Mouse (Mus musculus) embryonic fibroblast, embryonic 13.5 days (primary cell): ENCODE results near the gene Agpat1. TPM values are rescaled to one million over a fixed set of nuclear protein-coding genes. Genes with fewer than 3 reads are reported as not detected.

ENCODE experiments used
- H3K27ac ChIP-seq: 2 replicates; pipeline ENCODE4 v1.5.1; 2012; ENCODE audit warnings: low read length, control low read depth, inconsistent platforms; ENCODE audit not compliant: insufficient read depth
- H3K4me1 ChIP-seq: 2 replicates; pipeline ENCODE4 v1.6.1; 2011; ENCODE audit warnings: low read length; ENCODE audit not compliant: control insufficient read depth, insufficient read depth
- H3K4me3 ChIP-seq: 2 replicates; pipeline ENCODE4 v1.5.1; 2011; ENCODE audit warnings: mild to moderate bottlenecking, control low read depth, low read length; ENCODE audit not compliant: insufficient read depth
- CTCF ChIP-seq: IDR thresholded peaks from 2 replicates; pipeline ENCODE4 v1.5.1; 2011; ENCODE audit warnings: mild to moderate bottlenecking, control low read depth, low read length, moderate library complexity, borderline replicate concordance; ENCODE audit not compliant: insufficient read depth
- POLR2A ChIP-seq: IDR thresholded peaks from 2 replicates; pipeline ENCODE4 v1.6.1; 2011; ENCODE audit warnings: low read depth, mild to moderate bottlenecking, control low read depth, low read length, moderate library complexity
- polyA plus RNA-seq: library from polyadenylated mRNA; stranded (reverse); fragments of >200 nt; gene quantifications from 2 replicates; pipeline ENCODE4 v1.2.4, GENCODE M21; 2011; ENCODE audit warnings: low read depth; ENCODE audit not compliant: missing spikeins, insufficient read length

Agpat1 gene
- polyA plus RNA-seq, 1 experiment: 97.5 TPM

DNA sequence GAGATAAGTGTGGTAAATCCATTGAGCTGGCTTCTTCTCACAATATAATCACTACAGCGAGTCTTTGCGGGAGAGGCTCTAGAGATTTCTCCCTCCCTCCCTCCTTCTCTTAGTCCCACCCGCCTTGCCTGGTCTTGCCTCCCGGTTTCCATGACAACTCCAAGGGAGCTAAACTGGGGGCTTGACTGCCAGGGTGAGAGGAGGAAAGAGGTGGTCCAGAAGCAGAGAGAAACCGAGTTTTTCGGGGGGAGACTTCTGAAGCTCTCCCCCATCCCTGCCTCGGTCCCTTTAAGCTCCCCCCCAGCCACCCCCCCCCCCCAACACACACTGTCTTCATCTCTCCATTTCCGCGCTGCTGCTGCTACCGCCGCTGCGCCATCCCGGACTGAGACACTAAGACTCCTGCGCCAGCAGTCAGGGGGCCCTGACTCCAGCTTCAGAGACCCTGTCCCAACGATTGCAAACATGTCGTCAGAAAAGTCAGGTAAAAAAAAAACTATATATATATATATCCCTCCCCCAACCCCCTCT is 25.2 kb downstream of the Agpat1 start, which contains the start of gene Prrt1:
TSS of gene Prrt1 (plus strand) at position 313 of the 531 bp plus-strand sequence.
- TF ChIP-seq POLR2A (no peak), CTCF (no peak)
- Histone ChIP-seq H3K4me3 (peak within 1 kb of the TSS; percentile 45; the same call in 1 of the 2 replicates), H3K4me1 (peaks cover 9% of the 10 kb centered on the region; the same call in 1 of the 2 replicates), H3K27ac (no peak within 1 kb of the TSS)

- Histone ChIP-seq H3K4me3 (no peak overlapping the region), H3K4me1 (peaks cover 9% of the 10 kb centered on the region; the same call in 1 of the 2 replicates), H3K27ac (no peak overlapping the region)
- no peak for TF ChIP-seq POLR2A
- no peak for TF ChIP-seq CTCF
Observed at GRCm38 (mm10) chr17:34629796-34630603, 25.9 kb downstream of the Agpat1 start.

DNA sequence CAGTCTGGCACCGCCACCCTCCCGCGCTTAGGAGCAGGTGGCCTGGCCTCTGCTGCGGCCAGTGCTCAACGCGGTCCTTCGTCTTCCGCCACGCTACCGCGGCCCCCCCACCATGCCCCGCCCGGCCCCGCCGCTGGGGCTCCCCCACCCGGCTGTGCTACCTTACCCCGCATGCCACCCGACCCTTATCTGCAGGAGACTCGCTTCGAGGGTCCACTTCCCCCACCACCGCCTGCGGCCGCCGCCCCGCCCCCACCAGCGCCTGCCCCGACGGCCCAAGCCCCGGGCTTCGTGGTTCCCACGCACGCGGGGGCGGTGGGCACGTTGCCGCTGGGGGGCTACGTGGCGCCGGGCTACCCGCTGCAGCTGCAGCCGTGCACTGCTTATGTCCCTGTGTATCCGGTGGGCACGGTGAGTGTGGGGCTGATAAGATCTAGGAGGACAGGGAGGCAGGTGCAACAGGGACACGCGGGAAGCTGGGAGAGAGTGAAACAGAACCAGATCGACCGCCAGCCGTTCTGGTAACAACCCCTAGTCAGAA is 26.8 kb downstream of the Agpat1 start:
- Histone ChIP-seq H3K4me3 (no peak overlapping the region), H3K4me1 (peaks cover 9% of the 10 kb centered on the region; the same call in 1 of the 2 replicates), H3K27ac (no peak overlapping the region)
- TF ChIP-seq CTCF (no peak), POLR2A (no peak)

DNA sequence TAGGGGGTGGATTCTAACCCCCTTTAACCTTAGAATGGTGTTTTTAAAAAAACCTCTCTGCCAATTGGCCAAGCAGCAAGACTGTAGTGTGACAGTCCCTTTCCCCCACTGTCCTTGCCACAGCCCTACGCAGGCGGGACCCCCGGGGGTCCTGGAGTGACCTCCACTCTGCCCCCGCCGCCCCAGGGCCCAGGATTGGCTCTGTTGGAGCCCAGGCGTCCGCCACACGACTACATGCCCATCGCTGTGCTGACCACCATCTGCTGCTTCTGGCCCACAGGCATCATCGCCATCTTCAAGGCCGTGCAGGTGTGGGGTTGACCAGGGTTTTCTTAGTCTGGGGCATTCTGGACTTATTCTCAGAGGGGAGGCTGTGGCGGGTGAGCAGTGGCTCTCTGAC is 27.6 kb downstream of the Agpat1 start:
- no peak for TF ChIP-seq CTCF
- TF ChIP-seq POLR2A: no peak
- Histone ChIP-seq H3K27ac (no peak overlapping the region), H3K4me1 (peaks cover 4% of the 10 kb centered on the region; the same call in 1 of the 2 replicates), H3K4me3 (no peak overlapping the region)

GRCm38 (mm10) chr17:34632261-34632691 is 28.2 kb downstream of the Agpat1 start:
- peak; percentile 53; the same call in 1 of the 2 replicates for TF ChIP-seq POLR2A
- no peak for TF ChIP-seq CTCF
- H3K4me3 ChIP-seq: peak overlapping the region; percentile 14; the same call in 1 of the 2 replicates
- no peak overlapping the region for H3K27ac ChIP-seq
- H3K4me1 ChIP-seq: peaks cover 4% of the 10 kb centered on the region; the same call in 1 of the 2 replicates

DNA sequence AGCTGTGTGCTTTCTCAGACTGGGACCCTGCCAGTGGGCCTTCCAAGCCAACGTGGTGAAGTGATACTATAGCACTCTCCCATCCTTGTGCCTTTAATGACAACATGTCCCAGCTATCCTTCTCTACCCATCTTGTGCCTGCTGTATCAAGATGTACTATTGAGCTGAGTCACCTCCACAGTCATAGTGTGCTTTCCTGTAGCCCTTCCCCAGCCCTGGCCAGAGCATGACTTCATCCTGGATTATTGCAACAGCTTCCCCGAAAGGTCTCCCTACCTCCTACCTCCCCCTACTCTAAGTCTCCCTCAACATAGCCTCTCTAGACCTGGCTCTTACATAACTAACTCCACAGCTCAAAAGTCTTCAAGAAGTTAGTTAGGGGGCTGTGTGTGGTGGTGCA is 31.6 kb downstream of the Agpat1 start:
- TF ChIP-seq POLR2A: no peak
- no peak for TF ChIP-seq CTCF
- no peak overlapping the region for H3K4me3 ChIP-seq

GRCm38 (mm10) chr17:34637459-34637858 is 33.4 kb downstream of the Agpat1 start:
- Histone ChIP-seq H3K4me3 (no peak overlapping the region), H3K27ac (no peak overlapping the region), H3K4me1 (peaks cover 2% of the 10 kb centered on the region; the same call in 1 of the 2 replicates)
- TF ChIP-seq POLR2A (no peak), CTCF (no peak)

More for the DNA sequence above, 31.6 kb downstream of the Agpat1 start:
- Histone ChIP-seq H3K4me1 (peaks cover 2% of the 10 kb centered on the region; the same call in 1 of the 2 replicates), H3K27ac (no peak overlapping the region)

- peaks cover 2% of the 10 kb centered on the region; the same call in 1 of the 2 replicates for H3K4me1 ChIP-seq
- no peak overlapping the region for H3K4me3 ChIP-seq
- H3K27ac ChIP-seq: no peak overlapping the region
- TF ChIP-seq POLR2A (no peak), CTCF (no peak)
Observed at GRCm38 (mm10) chr17:34639461-34640255, 35.6 kb downstream of the Agpat1 start.

DNA sequence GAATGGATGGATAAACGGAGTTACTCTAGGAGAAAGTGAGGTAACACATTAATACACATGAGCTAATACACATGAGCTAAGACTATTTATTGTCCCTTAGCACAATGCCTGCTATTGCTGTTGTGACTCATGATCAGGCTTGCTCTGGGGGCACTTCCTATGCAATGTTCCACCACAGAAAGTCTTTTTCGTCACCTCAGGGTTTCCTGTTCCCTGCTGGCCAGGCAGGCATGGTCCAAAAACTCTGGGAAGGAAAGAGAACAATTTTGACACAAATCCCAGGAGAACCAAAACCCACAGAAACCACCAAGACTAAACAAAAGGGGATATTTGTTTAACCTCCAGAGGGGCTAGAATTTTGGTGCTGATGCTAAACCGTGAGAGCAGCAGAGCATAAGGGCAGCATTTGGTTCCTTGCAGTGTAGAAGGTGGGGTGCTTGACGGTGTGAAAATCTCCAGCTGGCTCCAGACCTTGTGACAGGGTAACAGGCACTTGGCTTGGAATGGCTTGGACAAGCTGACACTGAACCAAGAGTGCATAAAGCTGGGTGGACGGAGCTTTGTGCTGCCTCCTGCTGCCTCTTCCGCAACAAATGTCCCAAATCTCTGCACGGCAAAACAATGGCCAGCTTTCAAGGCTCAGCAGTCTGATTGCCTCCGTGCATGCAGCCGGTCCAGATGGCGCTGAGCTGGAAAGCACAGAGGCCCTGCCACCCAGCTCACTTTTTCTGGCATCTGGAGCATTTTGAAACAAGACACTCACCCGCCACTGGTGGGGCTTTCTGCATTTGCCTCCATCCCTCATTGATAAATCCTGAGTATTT is 36.9 kb downstream of the Agpat1 start:
- TF ChIP-seq POLR2A (no peak), CTCF (no peak)
- Histone ChIP-seq H3K4me3 (no peak overlapping the region), H3K4me1 (peaks cover 2% of the 10 kb centered on the region; the same call in 1 of the 2 replicates), H3K27ac (peak overlapping the region; percentile 27; the same call in 1 of the 2 replicates)
